Mouse (Mus musculus) liver, embryonic 14.5 days (tissue): ENCODE results near the gene Rin3. TPM values are rescaled to one million over a fixed set of nuclear protein-coding genes. Genes with fewer than 3 reads are reported as not detected.

Experiments
- ATAC-seq: fragments of 200-750 bp; cut with Nextera tagmentation; 2 replicates; pipeline ENCODE4 v1.8.0; 2017; ENCODE audit warnings: moderate number of reproducible peaks, mild to moderate bottlenecking, moderate library complexity; ENCODE audit not compliant: insufficient read depth
- DNase-seq, 3 experiments: peaks; one replicate each; pipeline ENCODE4 v3.0.0-alpha.2; 2012 to 2013; ENCODE audit warnings: low read depth in 3 of 3, low spot score in 3 of 3
- H3K27ac ChIP-seq: fragments of 300-500 bp; sonication (generic); 2 replicates; pipeline ENCODE4 v1.5.1; 2014; ENCODE audit warnings: moderate library complexity, mild to moderate bottlenecking, control low read depth, inconsistent platforms
- H3K27me3 ChIP-seq: fragments of 300-500 bp; sonication (generic); 2 replicates; pipeline ENCODE4 v1.6.1; 2014; ENCODE audit warnings: mild to moderate bottlenecking, low read length, moderate library complexity; ENCODE audit not compliant: control insufficient read depth, insufficient read depth
- H3K36me3 ChIP-seq: fragments of 300-500 bp; sonication (generic); replicated peaks from 2 replicates; pipeline ENCODE4 v1.6.1; 2014; ENCODE audit warnings: low read depth; ENCODE audit not compliant: control insufficient read depth, insufficient read depth
- H3K4me1 ChIP-seq, 2 experiments: fragments of 200-500 bp in 1 of 2; fragments of 300-500 bp in 1 of 2; sonication (generic) in 1 of 2; replicated peaks; 2 replicates each; pipeline ENCODE4 v1.6.1; 2012 to 2014; ENCODE audit warnings: antibody characterized with exemption in 1 of 2, inconsistent platforms in 1 of 2, low read length in 1 of 2; ENCODE audit not compliant: control insufficient read depth in 2 of 2, insufficient read depth in 2 of 2
- H3K4me2 ChIP-seq: fragments of 300-500 bp; sonication (generic); 2 replicates; pipeline ENCODE4 v1.6.1; 2014; ENCODE audit warnings: low read depth, mild to moderate bottlenecking, control low read depth, moderate library complexity
- H3K4me3 ChIP-seq, 2 experiments: fragments of 200-500 bp in 1 of 2; fragments of 300-500 bp in 1 of 2; sonication (generic) in 1 of 2; 2 replicates each; pipeline ENCODE4 v1.5.1; 2012 to 2014; ENCODE audit warnings: low read depth in 2 of 2, low read length in 2 of 2, mild to moderate bottlenecking in 2 of 2, control low read depth in 1 of 2, inconsistent platforms in 1 of 2, moderate library complexity in 1 of 2; ENCODE audit not compliant: insufficient read depth in 1 of 2
- H3K9ac ChIP-seq: fragments of 300-500 bp; sonication (generic); replicated peaks from 2 replicates; pipeline ENCODE4 v1.6.1; 2014; ENCODE audit warnings: mild to moderate bottlenecking, control low read depth, moderate library complexity
- H3K9me3 ChIP-seq: fragments of 300-500 bp; sonication (generic); 2 replicates; pipeline ENCODE4 v1.6.1; 2016; ENCODE audit warnings: low read length, mixed read lengths; ENCODE audit not compliant: control insufficient read depth
- CTCF ChIP-seq: IDR thresholded peaks from 2 replicates; pipeline ENCODE4 v1.5.1; 2016; ENCODE audit warnings: antibody characterized with exemption, low read depth, control low read depth
- EP300 ChIP-seq: IDR thresholded peaks from 2 replicates; pipeline ENCODE4 v1.6.1; 2016; ENCODE audit warnings: antibody characterized with exemption, low read depth
- WGBS: fragments of 180-500 bp; shearing (Covaris S2); extraction: QIAGEN DNeasy Blood & Tissue Kit; methylation state at CpG from one replicate; pipeline ENCODE4 v1.1.7; 2014; ENCODE audit not compliant: insufficient replicate concordance; 5-methylcytosine and 5-hydroxymethylcytosine counted together
- polyA plus RNA-seq, 2 experiments: library from polyadenylated mRNA; depleted of rRNA in 1 of 2; stranded (reverse) in 1 of 2; unstranded in 1 of 2; fragments of >200 nt; fragmentation: Nextera tagmentation in 1 of 2; extraction: Ambion mirVana in 1 of 2; gene quantifications; 2 replicates each; pipeline versions ENCODE4 v1.2.1 to v1.2.3; 2012 to 2014

Gene Rin3
- polyA plus RNA-seq, 2 experiments = 3.1 to 4.5 TPM

GRCm38 (mm10) chr12:102321855-102322254, 39.0 kb downstream of the Rin3 start:
- TF ChIP-seq CTCF (no peak), EP300 (no peak)
- ATAC-seq (no peak), DNase-seq (no peak)
- H3K27me3 ChIP-seq = no peaks in the 10 kb centered on the region
- H3K36me3 ChIP-seq = no peaks in the 10 kb centered on the region
- H3K4me2 ChIP-seq = no peak overlapping the region
- H3K4me3 ChIP-seq = no peak overlapping the region
- H3K9ac ChIP-seq = no peak overlapping the region
- 56% methylated on average over 5 of the region's 5 CpGs for WGBS
- peaks cover 0 to 18% of the 10 kb centered on the region in 2 experiments; a peak in 2 of 4 replicates for H3K4me1 ChIP-seq
- H3K27ac ChIP-seq = no peak overlapping the region
- no peaks in the 10 kb centered on the region for H3K9me3 ChIP-seq

- TF ChIP-seq EP300 (no peak), CTCF (no peak)
- H3K4me1 ChIP-seq = peaks cover 0 to 18% of the 10 kb centered on the region in 2 experiments; a peak in 2 of 4 replicates
- DNase-seq (no peak), ATAC-seq (no peak)
- H3K4me3 ChIP-seq = no peak overlapping the region
- no peaks in the 10 kb centered on the region for H3K36me3 ChIP-seq
- H3K4me2 ChIP-seq = no peak overlapping the region
- H3K9ac ChIP-seq = no peak overlapping the region
- H3K9me3 ChIP-seq = no peaks in the 10 kb centered on the region
- no peaks in the 10 kb centered on the region for H3K27me3 ChIP-seq
- 69% methylated on average over 2 of the region's 2 CpGs for WGBS
- H3K27ac ChIP-seq = no peak overlapping the region
These were observed 40.5 kb downstream of the Rin3 start for GRCm38 (mm10) chr12:102323392-102323791.

- TF ChIP-seq CTCF (no peak), EP300 (no peak)
- H3K27ac ChIP-seq = no peak overlapping the region
- no peak for ATAC-seq
These were observed 41.5 kb downstream of the Rin3 start for GRCm38 (mm10) chr12:102324156-102324885.

GRCm38 (mm10) chr12:102324886-102325220, 42.0 kb downstream of the Rin3 start:
- Histone ChIP-seq H3K9me3 (no peaks in the 10 kb centered on the region), H3K4me2 (no peak overlapping the region), H3K4me3 (no peak overlapping the region), H3K27ac (no peak overlapping the region), H3K27me3 (no peaks in the 10 kb centered on the region), H3K36me3 (no peaks in the 10 kb centered on the region), H3K4me1 (peaks cover 0 to 10% of the 10 kb centered on the region in 2 experiments; a peak in 2 of 4 replicates), H3K9ac (no peak overlapping the region)
- ATAC-seq = no peak
- no peak for TF ChIP-seq CTCF
- no peak for TF ChIP-seq EP300
- WGBS = 63% methylated on average over 2 of the region's 2 CpGs
- no peak for DNase-seq

More at GRCm38 (mm10) chr12:102324156-102324885, 41.5 kb downstream of the Rin3 start:
- no peak overlapping the region for H3K4me3 ChIP-seq
- peaks cover 0 to 15% of the 10 kb centered on the region in 2 experiments; a peak in 2 of 4 replicates for H3K4me1 ChIP-seq
- no peak for DNase-seq
- H3K36me3 ChIP-seq = no peaks in the 10 kb centered on the region
- H3K4me2 ChIP-seq = no peak overlapping the region
- no peaks in the 10 kb centered on the region for H3K9me3 ChIP-seq
- WGBS = 50% methylated on average over 6 of the region's 6 CpGs
- H3K9ac ChIP-seq = no peak overlapping the region
- H3K27me3 ChIP-seq = no peaks in the 10 kb centered on the region

GRCm38 (mm10) chr12:102326753-102327340, 44.0 kb downstream of the Rin3 start:
- no peak for DNase-seq
- WGBS = 60% methylated on average over 2 of the region's 2 CpGs
- TF ChIP-seq EP300 (no peak), CTCF (no peak)

More at GRCm38 (mm10) chr12:102326753-102327340, 44.0 kb downstream of the Rin3 start:
- no peaks in the 10 kb centered on the region for H3K36me3 ChIP-seq
- no peak overlapping the region for H3K9ac ChIP-seq
- no peak overlapping the region for H3K4me2 ChIP-seq
- no peak for ATAC-seq
- no peak overlapping the region for H3K4me3 ChIP-seq
- no peaks in the 10 kb centered on the region for H3K9me3 ChIP-seq
- H3K4me1 ChIP-seq = no peaks in the 10 kb centered on the region; a peak in 1 of 4 replicates
- H3K27ac ChIP-seq = no peak overlapping the region
- H3K27me3 ChIP-seq = no peaks in the 10 kb centered on the region
